Mouse (Mus musculus): ENCODE data around the gene Xrcc3. TPM values are rescaled to one million over a fixed set of nuclear protein-coding genes. Genes with fewer than 3 reads are reported as not detected.

The Xrcc3 gene
- polyA plus RNA-seq, 1 experiment from 2014 or later, result 1.8 TPM

GRCm38 (mm10) chr12:111820708-111821107 is 7.0 kb upstream of the Xrcc3 start:
- H3K4me3 ChIP-seq (ENCODE audit: low read depth, low read length), result no peak overlapping the region
- H3K9me3 ChIP-seq (ENCODE audit: control insufficient read depth, low read length), result no peaks in the 10 kb centered on the region
- peaks cover 22% of the 10 kb centered on the region for H3K36me3 ChIP-seq (ENCODE audit: control insufficient read depth, insufficient read depth, low read length)
- TF ChIP-seq EP300 (optimal IDR thresholded peaks at IDR 0.05) (no peak), CTCF (IDR thresholded peaks at IDR 0.05; ENCODE audit: low read depth) (no peak)
- no peak overlapping the region for H3K27ac ChIP-seq (replicated peaks)
- 63% methylated on average over 7 of the region's 7 CpGs for WGBS
- H3K27me3 ChIP-seq (ENCODE audit: control insufficient read depth, insufficient read depth, low read length), result no peaks in the 10 kb centered on the region
- H3K9ac ChIP-seq (ENCODE audit: low read length), result no peak overlapping the region
- H3K4me1 ChIP-seq (replicated peaks; ENCODE audit: control insufficient read depth, insufficient read depth), result peaks cover 5% of the 10 kb centered on the region; the same call in 1 of the 2 replicates
- DNase-seq (ENCODE audit: low spot score) (no peak), ATAC-seq (ENCODE audit: low FRiP score, low TSS enrichment) (no peak)
- H3K4me2 ChIP-seq (replicated peaks; ENCODE audit: low read depth), result no peak overlapping the region

- ATAC-seq (ENCODE audit: low FRiP score, low TSS enrichment), result no peak
- peaks cover 5% of the 10 kb centered on the region; the same call in 1 of the 2 replicates for H3K4me1 ChIP-seq (replicated peaks; ENCODE audit: control insufficient read depth, insufficient read depth)
- no peaks in the 10 kb centered on the region for H3K27me3 ChIP-seq (ENCODE audit: control insufficient read depth, insufficient read depth, low read length)
- DNase-seq (ENCODE audit: low spot score), result peak; percentile 53
- TF ChIP-seq CTCF (IDR thresholded peaks at IDR 0.05; ENCODE audit: low read depth), result no peak
- no peak for TF ChIP-seq EP300 (optimal IDR thresholded peaks at IDR 0.05)
- no peak overlapping the region for H3K4me3 ChIP-seq (ENCODE audit: low read depth, low read length)
- no peak overlapping the region for H3K27ac ChIP-seq (replicated peaks)
- H3K4me2 ChIP-seq (replicated peaks; ENCODE audit: low read depth), result no peak overlapping the region
- peaks cover 15% of the 10 kb centered on the region for H3K36me3 ChIP-seq (ENCODE audit: control insufficient read depth, insufficient read depth, low read length)
- H3K9ac ChIP-seq (ENCODE audit: low read length), result no peak overlapping the region
- H3K9me3 ChIP-seq (ENCODE audit: control insufficient read depth, low read length), result no peaks in the 10 kb centered on the region
- 57% methylated on average over 8 of the region's 8 CpGs for WGBS
These were observed 6.3 kb upstream of the Xrcc3 start for GRCm38 (mm10) chr12:111819936-111820335.

GRCm38 (mm10) chr12:111817991-111818390 is 4.3 kb upstream of the Xrcc3 start:
- peaks cover 6% of the 10 kb centered on the region for H3K4me1 ChIP-seq (replicated peaks; ENCODE audit: control insufficient read depth, insufficient read depth)
- H3K9me3 ChIP-seq (ENCODE audit: control insufficient read depth, low read length), result no peaks in the 10 kb centered on the region
- no peak for DNase-seq (ENCODE audit: low spot score)
- H3K27me3 ChIP-seq (ENCODE audit: control insufficient read depth, insufficient read depth, low read length), result no peaks in the 10 kb centered on the region
- 70% methylated on average over 8 of the region's 8 CpGs for WGBS
- no peak overlapping the region for H3K4me2 ChIP-seq (replicated peaks; ENCODE audit: low read depth)
- H3K9ac ChIP-seq (ENCODE audit: low read length), result no peak overlapping the region
- no peak for ATAC-seq (ENCODE audit: low FRiP score, low TSS enrichment)
- no peak overlapping the region for H3K27ac ChIP-seq (replicated peaks)
- TF ChIP-seq EP300 (optimal IDR thresholded peaks at IDR 0.05) (no peak), CTCF (IDR thresholded peaks at IDR 0.05; ENCODE audit: low read depth) (no peak)
- no peaks in the 10 kb centered on the region for H3K36me3 ChIP-seq (ENCODE audit: control insufficient read depth, insufficient read depth, low read length)
- H3K4me3 ChIP-seq (ENCODE audit: low read depth, low read length), result no peak overlapping the region

- H3K36me3 ChIP-seq (ENCODE audit: control insufficient read depth, insufficient read depth, low read length), result no peaks in the 10 kb centered on the region
- WGBS, result 43% methylated on average over 9 of the region's 9 CpGs
- H3K27ac ChIP-seq (replicated peaks), result peak overlapping the region; percentile 30; the same call in 1 of the 2 replicates
- no peak for DNase-seq (ENCODE audit: low spot score)
- peaks cover 8% of the 10 kb centered on the region for H3K4me1 ChIP-seq (replicated peaks; ENCODE audit: control insufficient read depth, insufficient read depth)
- no peak overlapping the region; the same call in 1 of the 2 replicates for H3K4me2 ChIP-seq (replicated peaks; ENCODE audit: low read depth)
- H3K4me3 ChIP-seq (ENCODE audit: low read depth, low read length), result no peak overlapping the region
- H3K27me3 ChIP-seq (ENCODE audit: control insufficient read depth, insufficient read depth, low read length), result no peaks in the 10 kb centered on the region
- peak; percentile 40; the same call in 1 of the 2 replicates for TF ChIP-seq CTCF (IDR thresholded peaks at IDR 0.05; ENCODE audit: low read depth)
- no peak for TF ChIP-seq EP300 (optimal IDR thresholded peaks at IDR 0.05)
- no peak for ATAC-seq (ENCODE audit: low FRiP score, low TSS enrichment)
- H3K9ac ChIP-seq (ENCODE audit: low read length), result no peak overlapping the region
- no peaks in the 10 kb centered on the region for H3K9me3 ChIP-seq (ENCODE audit: control insufficient read depth, low read length)
These were observed 3.3 kb upstream of the Xrcc3 start for GRCm38 (mm10) chr12:111816967-111817366.

- Histone ChIP-seq H3K4me3 (ENCODE audit: low read depth, low read length) (no peak overlapping the region), H3K4me2 (replicated peaks; ENCODE audit: low read depth) (peak overlapping the region; percentile 69), H3K9me3 (ENCODE audit: control insufficient read depth, low read length) (no peaks in the 10 kb centered on the region), H3K27ac (replicated peaks) (peak overlapping the region; percentile 30), H3K27me3 (ENCODE audit: control insufficient read depth, insufficient read depth, low read length) (no peaks in the 10 kb centered on the region), H3K36me3 (ENCODE audit: control insufficient read depth, insufficient read depth, low read length) (no peaks in the 10 kb centered on the region), H3K9ac (ENCODE audit: low read length) (peak overlapping the region; percentile 31; the same call in 1 of the 2 replicates), H3K4me1 (replicated peaks; ENCODE audit: control insufficient read depth, insufficient read depth) (peaks cover 8% of the 10 kb centered on the region)
- TF ChIP-seq EP300 (optimal IDR thresholded peaks at IDR 0.05) (no peak), CTCF (IDR thresholded peaks at IDR 0.05; ENCODE audit: low read depth) (no peak)
- peak; percentile 51 for DNase-seq (ENCODE audit: low spot score)
- WGBS, result 42% methylated on average over 13 of the region's 13 CpGs
- ATAC-seq (ENCODE audit: low FRiP score, low TSS enrichment), result no peak
These were observed 2.9 kb upstream of the Xrcc3 start for GRCm38 (mm10) chr12:111816528-111816927.

- Histone ChIP-seq H3K27ac (replicated peaks) (peak overlapping the region; percentile 95), H3K9ac (ENCODE audit: low read length) (peak overlapping the region; percentile 83), H3K4me1 (replicated peaks; ENCODE audit: control insufficient read depth, insufficient read depth) (peaks cover 8% of the 10 kb centered on the region), H3K9me3 (ENCODE audit: control insufficient read depth, low read length) (no peaks in the 10 kb centered on the region), H3K27me3 (ENCODE audit: control insufficient read depth, insufficient read depth, low read length) (no peaks in the 10 kb centered on the region), H3K4me2 (replicated peaks; ENCODE audit: low read depth) (peak overlapping the region; percentile 69), H3K4me3 (ENCODE audit: low read depth, low read length) (peak overlapping the region; percentile 88), H3K36me3 (ENCODE audit: control insufficient read depth, insufficient read depth, low read length) (no peaks in the 10 kb centered on the region)
- no peak for TF ChIP-seq CTCF (IDR thresholded peaks at IDR 0.05; ENCODE audit: low read depth)
- TF ChIP-seq EP300 (optimal IDR thresholded peaks at IDR 0.05), result no peak
- WGBS, result 19% methylated on average over 19 of the region's 19 CpGs
- DNase-seq (ENCODE audit: low spot score), result peak; percentile 33
- no peak for ATAC-seq (ENCODE audit: low FRiP score, low TSS enrichment)
These were observed 1.4 kb upstream of the Xrcc3 start for GRCm38 (mm10) chr12:111814769-111815762.
